Mouse (Mus musculus) heart, adult 9 months (tissue): ENCODE data around the gene Cdkal1.

Experiments
- DNase-seq, 2 experiments: peaks; one replicate each; pipeline ENCODE4 v3.0.0; 2022; ENCODE audit warnings: low spot score in 2 of 2

Gene Cdkal1

GRCm38 (mm10) chr13:29631342-29631741 lies 224.1 kb downstream of the Cdkal1 start:
- DNase-seq = peak; percentile 52 to 62

GRCm38 (mm10) chr13:29628607-29629006 lies 226.9 kb downstream of the Cdkal1 start:
- DNase-seq = peak; percentile 46 to 64

DNA sequence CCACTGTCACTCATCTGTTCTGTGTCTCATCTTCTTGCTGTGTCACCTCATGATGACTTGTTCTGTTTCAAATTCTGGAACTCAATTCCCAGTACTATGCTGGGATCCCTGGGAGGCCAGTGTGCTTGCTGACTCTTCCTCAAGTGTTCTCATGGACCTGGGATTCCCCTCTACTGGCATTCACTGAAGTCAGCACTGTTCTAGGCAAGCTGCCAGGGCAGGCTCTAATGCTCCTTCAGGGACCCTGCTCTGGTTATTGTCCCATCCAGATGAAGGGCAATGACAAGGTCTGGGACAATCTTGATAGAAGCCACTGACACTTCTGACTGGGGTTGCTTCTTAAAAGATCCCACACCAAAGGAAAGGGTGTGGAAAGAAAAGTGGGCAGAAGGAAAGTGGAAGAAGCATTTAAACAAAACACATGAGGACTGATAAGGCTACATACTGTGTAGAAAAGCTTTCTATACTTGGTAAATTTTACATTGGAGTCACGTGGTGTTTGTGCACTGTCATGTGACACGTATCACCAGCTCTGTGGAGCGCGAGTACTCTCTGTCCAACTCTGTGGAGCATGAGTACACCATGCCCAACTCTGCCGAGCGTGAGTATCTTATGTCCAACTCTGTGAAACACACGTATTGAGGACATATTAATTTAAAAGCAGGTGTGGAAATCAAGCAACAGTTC lies 227.9 kb downstream of the Cdkal1 start:
- DNase-seq = peak; percentile 58 to 64

GRCm38 (mm10) chr13:29624929-29625328 lies 230.5 kb downstream of the Cdkal1 start:
- no peak for DNase-seq

- no peak for DNase-seq
These were observed 231.7 kb downstream of the Cdkal1 start for GRCm38 (mm10) chr13:29623636-29624239.

DNA sequence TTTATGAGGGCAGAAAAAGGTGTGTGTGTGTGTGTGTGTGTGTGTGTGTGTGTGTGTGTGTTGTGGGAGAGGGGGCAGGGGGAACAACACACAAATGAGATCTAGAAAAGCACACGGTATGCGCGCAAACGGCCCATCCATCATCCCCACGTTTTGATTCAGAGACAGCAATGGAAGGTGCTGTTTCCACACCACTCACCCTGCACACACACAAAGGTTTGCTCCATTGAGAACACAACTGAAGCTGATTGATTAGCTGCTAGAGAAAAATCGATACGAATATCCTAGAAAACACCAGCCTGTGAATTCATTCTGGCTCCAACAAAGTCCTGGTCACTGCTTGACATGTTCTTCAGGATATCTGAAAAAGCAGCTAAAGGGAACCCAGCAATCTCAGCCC lies 233.6 kb downstream of the Cdkal1 start:
- no peak for DNase-seq

DNA sequence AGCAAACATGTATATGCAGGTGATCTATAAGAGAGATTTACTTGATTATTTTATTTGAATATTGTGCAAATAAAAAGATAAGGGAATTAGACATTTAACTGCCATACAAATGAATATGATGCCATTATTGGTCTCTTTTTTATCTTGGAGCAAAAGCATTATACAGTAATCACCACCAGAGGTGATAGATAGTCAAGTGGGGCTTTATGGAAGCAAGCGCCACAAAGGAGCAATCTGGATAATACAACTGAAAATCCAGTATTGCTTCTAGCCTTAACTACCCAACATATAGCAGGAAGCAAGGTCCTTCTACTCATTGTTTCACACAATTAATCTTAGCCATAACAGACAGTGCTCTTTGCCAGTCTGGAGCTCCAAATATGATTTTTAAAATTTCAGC lies 234.1 kb downstream of the Cdkal1 start:
- no peak for DNase-seq

DNA sequence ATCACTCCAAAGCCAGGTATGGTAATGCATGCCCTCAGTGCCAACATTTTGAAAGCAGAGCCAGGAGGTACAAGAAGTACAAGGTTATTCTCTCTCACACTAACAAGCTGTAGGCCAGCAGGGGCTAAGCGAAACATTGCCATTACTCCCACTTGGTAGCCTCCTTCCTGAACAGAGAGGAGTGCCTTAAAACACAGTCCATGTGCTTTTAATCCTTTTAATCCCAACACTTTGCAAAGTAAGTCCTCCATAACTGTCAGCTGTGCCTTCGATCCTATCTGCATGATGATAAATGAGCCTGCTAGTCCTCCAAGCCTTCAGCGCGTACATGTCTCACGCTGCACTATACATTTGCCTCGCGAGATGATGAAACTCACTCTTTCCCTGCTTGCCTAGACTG lies 234.6 kb downstream of the Cdkal1 start:
- DNase-seq = no peak

- no peak for DNase-seq
These were observed 238.8 kb downstream of the Cdkal1 start for GRCm38 (mm10) chr13:29616654-29617171.

DNA sequence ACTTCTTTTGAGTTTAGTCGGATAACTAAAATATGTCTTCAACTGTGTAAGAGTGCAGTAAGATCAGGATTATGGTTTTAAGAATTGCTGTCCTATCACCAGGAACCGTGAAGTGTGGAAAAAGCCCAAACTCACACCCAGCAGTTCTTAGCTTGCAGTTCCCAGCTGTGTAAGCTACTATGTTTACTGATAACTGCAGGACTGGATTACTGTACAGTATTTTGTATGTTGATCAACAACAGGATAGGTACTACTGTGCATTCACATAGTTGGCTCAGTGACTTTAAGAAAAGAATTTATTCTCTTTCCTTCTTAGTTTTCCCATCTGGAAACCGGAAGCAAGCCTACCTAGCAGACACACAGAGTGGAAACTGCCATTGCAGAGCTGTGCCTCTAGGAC lies 239.5 kb downstream of the Cdkal1 start:
- DNase-seq = no peak

DNA sequence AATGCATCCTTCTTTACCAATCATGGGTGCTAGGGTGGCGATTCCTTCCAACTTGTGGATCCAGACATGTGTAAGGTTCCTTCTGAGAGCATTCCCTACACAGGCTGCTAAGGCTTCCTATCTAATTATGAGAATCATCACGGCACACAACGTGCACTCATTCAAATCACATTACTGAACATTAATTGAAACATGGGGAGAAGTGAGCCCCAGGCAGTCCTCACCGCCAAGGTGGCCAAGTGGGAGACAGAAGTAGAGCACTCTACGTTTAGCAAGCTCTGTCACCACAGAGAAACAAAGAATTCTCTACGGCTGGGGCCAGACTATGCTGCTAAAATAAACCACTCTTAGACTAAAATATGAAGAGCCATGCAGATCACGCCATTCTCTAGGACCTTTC lies 240.4 kb downstream of the Cdkal1 start:
- DNase-seq = no peak

DNA sequence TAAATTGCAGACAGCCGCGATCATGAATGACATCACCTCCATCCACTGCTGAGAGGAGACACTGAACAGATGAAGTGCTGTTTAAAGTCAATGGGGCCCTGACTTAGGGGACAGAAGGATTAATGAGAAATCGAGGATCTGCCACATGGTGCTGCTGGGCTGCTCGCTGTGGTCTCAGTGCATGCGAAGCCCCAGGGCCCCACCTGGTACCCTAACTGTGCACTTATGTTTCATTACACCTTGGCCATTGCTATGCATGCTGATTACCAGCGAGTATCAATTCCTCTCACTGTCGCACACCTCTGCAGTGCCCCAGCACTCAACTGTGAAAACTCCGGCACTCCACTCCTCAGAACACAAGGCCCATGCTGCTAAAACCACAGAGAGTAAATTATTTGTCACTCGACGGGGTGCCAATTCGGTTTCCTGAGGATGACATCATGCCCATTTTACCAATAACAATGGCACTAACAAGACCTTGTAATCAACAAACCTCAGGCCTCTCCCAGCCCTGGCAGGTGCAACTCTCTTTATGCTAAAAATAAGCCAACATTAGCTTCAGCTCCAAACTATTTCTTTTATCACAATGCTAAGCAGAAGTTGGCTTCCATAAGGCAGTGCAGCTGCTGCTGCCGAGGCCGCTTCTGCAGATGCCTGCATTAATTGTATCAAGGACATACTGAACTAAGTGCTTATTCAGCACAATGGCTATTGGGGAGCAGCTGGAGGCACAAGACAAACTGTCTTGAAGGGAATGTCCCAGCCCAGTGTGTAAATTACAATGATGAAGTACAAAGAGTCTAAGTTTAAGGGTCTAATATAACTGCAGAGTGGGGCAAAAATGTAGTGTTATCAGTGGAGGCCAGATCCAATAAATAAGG lies 245.2 kb downstream of the Cdkal1 start:
- DNase-seq = peak; percentile 39 to 40

DNA sequence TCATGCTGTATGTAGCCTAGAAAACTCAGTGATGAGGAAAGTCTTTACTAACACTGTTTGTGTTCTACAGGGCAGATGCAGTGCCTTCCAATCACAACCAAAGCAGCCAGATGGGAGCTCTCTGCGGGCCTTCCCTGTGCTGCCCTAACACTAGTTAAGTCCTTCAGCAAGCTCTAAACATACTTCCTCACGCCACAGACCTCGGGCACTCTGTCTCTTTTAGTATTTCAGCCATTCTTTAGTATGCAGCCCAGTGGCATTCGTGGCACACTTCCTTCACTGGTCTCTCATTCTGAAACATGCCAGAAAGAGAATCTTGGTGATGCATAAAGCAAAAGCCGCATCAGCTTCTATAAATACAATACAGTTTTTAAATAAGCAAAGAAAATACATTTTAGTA lies 246.0 kb downstream of the Cdkal1 start:
- no peak for DNase-seq

DNA sequence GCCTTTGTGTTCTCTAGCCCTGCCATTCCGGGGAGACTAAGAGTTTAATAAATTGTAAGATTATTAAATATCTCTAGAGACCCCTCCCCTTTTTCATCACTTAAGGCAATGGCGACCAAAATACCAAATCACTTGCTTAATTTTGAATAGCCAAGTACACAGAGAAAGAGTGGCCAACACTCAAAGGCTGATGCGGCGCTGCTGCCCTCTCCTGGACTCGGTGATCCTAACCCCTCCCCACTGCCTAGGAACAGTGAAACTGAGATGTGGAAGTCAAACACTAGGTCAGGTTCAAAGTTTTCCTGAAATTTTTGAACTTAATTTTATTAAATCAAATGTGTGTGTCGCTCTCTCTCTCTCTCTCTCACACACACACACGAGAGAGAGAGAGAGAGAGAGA lies 251.2 kb downstream of the Cdkal1 start:
- DNase-seq = peak; percentile 6 to 44

GRCm38 (mm10) chr13:29603597-29603996 lies 251.9 kb downstream of the Cdkal1 start:
- DNase-seq = no peak

DNA sequence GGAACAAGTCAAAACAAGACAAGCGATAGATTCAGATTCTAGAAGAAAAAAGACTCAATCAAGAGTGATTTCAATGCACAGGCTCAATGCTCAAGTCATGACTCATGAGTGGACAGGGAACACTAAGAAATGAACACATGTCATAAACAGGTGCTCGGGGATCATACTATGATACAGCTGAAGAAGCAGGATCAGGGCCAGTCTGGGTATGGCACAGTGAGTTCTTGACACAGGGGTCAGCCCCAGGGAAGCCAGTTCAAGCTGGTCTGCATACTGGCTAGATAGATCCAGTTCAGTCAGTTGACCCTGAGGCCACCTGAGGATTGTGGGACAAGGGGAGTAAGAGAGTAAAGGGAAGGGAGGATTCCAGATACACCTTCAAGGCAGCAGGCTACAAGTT lies 254.4 kb downstream of the Cdkal1 start:
- DNase-seq = no peak

DNA sequence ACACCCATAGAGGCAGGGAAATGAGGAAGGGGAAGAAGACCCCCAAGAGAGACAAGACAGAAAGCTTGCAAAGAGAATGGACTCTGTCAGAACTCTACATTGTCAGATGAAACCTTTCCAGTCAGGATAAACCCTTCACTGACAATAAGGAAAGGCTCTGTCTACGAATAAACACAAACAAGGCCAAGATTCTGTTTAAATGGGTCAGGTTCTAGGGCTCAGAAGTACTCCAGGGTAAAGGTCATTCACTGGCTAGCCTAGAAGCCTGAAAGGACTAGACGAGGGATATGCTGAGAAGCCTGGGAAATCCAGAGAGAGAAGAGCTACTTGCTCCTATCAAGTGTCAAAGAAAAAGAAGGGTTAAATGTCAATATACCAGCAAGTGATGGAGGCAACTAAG lies 255.8 kb downstream of the Cdkal1 start:
- no peak for DNase-seq

DNA sequence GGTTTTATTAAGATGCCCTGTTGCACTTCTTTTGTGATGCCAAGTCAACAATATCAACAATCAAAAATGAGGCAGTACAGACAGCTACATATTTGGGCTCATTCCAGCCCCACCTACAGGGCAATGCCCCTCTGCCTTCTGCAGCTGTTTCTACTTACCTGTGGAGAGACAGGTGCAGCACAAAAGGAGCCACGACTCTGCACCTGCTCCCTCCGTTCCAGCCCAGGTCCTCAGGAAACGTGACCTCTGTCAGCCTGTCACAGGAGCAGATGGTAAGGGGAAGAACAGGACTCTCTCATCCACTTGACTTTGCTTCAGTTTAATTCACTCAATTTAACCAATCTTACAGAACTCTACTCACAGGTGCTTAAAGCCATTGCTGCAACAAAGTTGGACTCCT lies 258.7 kb downstream of the Cdkal1 start:
- DNase-seq = no peak

GRCm38 (mm10) chr13:29593096-29593495 lies 262.4 kb downstream of the Cdkal1 start:
- no peak for DNase-seq

GRCm38 (mm10) chr13:29590685-29591084 lies 264.8 kb downstream of the Cdkal1 start:
- no peak for DNase-seq

- no peak for DNase-seq
These were observed 265.3 kb downstream of the Cdkal1 start for GRCm38 (mm10) chr13:29590164-29590563.

DNA sequence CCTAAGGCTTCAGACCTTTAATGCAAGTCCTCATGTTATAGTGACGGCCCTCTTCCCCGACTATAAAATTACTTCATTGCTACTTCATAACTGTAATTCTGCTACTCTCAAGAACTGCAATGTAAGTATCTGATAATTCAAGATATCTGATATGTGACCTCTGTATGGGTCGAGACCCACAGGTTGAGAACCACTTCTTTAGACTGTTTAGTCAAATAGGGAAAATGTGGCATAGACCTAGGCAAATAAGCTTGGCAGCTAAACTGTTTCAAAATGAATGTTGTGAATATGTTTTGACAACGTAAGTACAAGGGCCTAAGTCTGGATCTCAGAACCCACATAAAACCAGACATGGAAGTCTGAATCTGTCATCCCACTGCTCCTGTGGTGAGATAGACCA lies 266.8 kb downstream of the Cdkal1 start:
- DNase-seq = no peak
